Mouse (Mus musculus) C2C12 (cell line): ENCODE data around the gene Schip1. TPM values are rescaled to one million over a fixed set of nuclear protein-coding genes. Genes with fewer than 3 reads are reported as not detected.

Experiments used
- H3K27me3 ChIP-seq: one replicate; pipeline ENCODE4 v1.6.1; 2011; ENCODE audit not compliant: control insufficient read depth, insufficient read depth, insufficient read length
- H3K36me3 ChIP-seq: one replicate; pipeline ENCODE4 v1.6.1; 2011; ENCODE audit not compliant: control insufficient read depth, insufficient read depth
- H3K4me3 ChIP-seq: one replicate; pipeline ENCODE4 v1.5.1; 2011; ENCODE audit warnings: mild to moderate bottlenecking, control low read depth; ENCODE audit not compliant: poor library complexity, insufficient read depth, severe bottlenecking
- H3K79me2 ChIP-seq: one replicate; pipeline ENCODE4 v1.6.1; 2011; ENCODE audit not compliant: control insufficient read depth, insufficient read depth
- H3K79me3 ChIP-seq: one replicate; pipeline ENCODE4 v1.6.1; 2011; ENCODE audit warnings: low read depth, control low read depth
- H3ac ChIP-seq: one replicate; pipeline ENCODE3; 2011; ENCODE audit warnings: low read depth; ENCODE audit not compliant: control insufficient read depth, insufficient read length
- CEBPB ChIP-seq: IDR thresholded peaks from one replicate; pipeline ENCODE4 v1.6.1; 2011; ENCODE audit warnings: low read depth, mild to moderate bottlenecking, control low read depth, moderate library complexity
- CTCF ChIP-seq: IDR thresholded peaks from one replicate; pipeline ENCODE4 v1.5.1; 2011; ENCODE audit not compliant: control insufficient read depth, insufficient read depth, insufficient read length
- FOSL1 ChIP-seq: IDR thresholded peaks from one replicate; pipeline ENCODE4 v1.8.0; 2011; ENCODE audit warnings: mild to moderate bottlenecking, low read length; ENCODE audit not compliant: poor library complexity, insufficient read depth, severe bottlenecking
- MAX ChIP-seq: IDR thresholded peaks from one replicate; pipeline ENCODE4 v1.6.1; 2011; ENCODE audit warnings: mild to moderate bottlenecking, control low read depth
- MYOD1 ChIP-seq: IDR thresholded peaks from one replicate; pipeline ENCODE4 v1.6.1; 2011; ENCODE audit warnings: low read depth; ENCODE audit not compliant: control insufficient read depth, insufficient read length
- MYOG ChIP-seq: IDR thresholded peaks from one replicate; pipeline ENCODE4 v1.6.1; 2011; ENCODE audit not compliant: control insufficient read depth, insufficient read length; ENCODE audit errors: extremely low read depth
- USF1 ChIP-seq: IDR thresholded peaks from one replicate; pipeline ENCODE4 v1.6.1; 2011; ENCODE audit warnings: low read depth, mild to moderate bottlenecking, control low read depth, moderate library complexity
- polyA plus RNA-seq: library from polyadenylated mRNA; unstranded; fragments of >200 nt; fragmentation: generic; extraction: Trizol; gene quantifications from one replicate; pipeline ENCODE4 v1.2.1, GENCODE M21; 2012; ENCODE audit warnings: missing spikeins

Schip1 gene
- polyA plus RNA-seq, 1 experiment: 28.6 TPM

DNA sequence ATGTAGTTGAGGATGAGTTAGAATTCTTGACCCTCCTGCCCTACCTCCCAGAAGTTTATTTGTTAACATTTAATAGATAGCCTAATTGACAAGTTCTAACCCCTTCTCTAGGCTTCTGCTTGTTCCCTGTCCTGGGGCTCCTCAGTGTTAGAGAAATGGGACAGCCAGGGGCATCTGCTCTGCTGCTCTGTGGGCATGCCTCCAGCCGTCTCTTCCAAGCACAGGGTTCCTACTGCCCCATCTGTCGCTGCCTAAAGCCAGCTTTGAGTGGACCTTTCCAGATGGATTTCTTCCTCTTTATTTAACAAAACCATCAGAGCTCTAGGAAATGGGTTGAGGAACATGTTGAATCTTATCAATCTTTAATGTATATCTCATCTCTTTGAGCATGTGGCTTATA, 357.2 kb downstream of the Schip1 start:
- H3K27me3 ChIP-seq: peaks cover 25% of the 10 kb centered on the region
- TF ChIP-seq CTCF: no peak

GRCm38 (mm10) chr3:68428081-68428480, 363.5 kb downstream of the Schip1 start:
- Histone ChIP-seq H3K36me3 (no peaks in the 10 kb centered on the region), H3K4me3 (no peak overlapping the region), H3K79me3 (no peaks in the 10 kb centered on the region), H3K27me3 (peaks cover 17% of the 10 kb centered on the region), H3K79me2 (no peaks in the 10 kb centered on the region), H3ac (no peak overlapping the region)
- TF ChIP-seq CEBPB: no peak
- TF ChIP-seq MYOD1: no peak
- no peak for TF ChIP-seq CTCF
- no peak for TF ChIP-seq MYOG

More for the DNA sequence above, 357.2 kb downstream of the Schip1 start:
- Histone ChIP-seq H3ac (no peak overlapping the region), H3K79me2 (no peaks in the 10 kb centered on the region), H3K79me3 (no peaks in the 10 kb centered on the region), H3K36me3 (no peaks in the 10 kb centered on the region), H3K4me3 (no peak overlapping the region)

DNA sequence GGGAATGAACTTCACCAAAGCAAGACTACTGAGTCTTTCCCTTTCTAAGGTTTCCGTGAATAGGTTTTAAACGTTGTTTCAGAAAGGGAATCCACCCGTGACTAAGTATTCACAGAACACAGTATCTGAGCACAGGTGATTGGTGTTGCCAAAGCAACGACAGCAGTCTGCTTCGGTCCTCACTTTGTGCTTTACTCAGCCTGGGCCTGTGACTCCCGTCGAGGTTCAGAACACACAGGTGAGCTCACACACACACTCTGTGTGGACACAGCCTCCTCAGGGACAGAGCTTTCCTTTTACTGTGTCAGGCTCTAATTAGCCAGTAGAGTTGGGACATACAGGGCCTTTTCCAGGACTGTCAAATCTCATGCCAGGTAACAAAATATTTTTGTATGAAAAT, 369.8 kb downstream of the Schip1 start:
- TF ChIP-seq CTCF (no peak), CEBPB (no peak), MYOD1 (no peak), MAX (no peak), FOSL1 (no peak), MYOG (no peak), USF1 (no peak)
- Histone ChIP-seq H3K79me2 (no peaks in the 10 kb centered on the region), H3K4me3 (no peak overlapping the region), H3K36me3 (no peaks in the 10 kb centered on the region), H3K27me3 (peaks cover 14% of the 10 kb centered on the region), H3K79me3 (no peaks in the 10 kb centered on the region), H3ac (no peak overlapping the region)

DNA sequence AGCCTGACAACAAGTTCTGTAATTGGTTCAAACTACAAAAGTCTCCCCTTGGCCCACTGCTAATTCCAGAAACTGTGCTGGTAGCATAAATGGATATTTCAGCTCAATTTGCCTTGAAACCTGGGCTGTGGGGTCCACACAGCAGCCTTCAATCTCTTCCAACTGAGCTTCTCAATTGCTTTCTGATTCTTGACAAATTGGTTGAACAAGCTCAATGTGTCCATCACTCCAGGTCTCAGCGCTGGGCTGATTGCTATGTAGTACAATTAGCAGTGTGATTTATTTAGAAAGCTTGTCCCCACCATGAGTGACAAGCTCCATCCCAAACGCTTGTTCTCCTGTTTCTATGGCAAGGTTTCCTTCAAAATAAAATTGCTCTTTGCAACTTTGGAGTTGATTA, 370.3 kb downstream of the Schip1 start:
- Histone ChIP-seq H3K4me3 (no peak overlapping the region), H3ac (no peak overlapping the region), H3K36me3 (no peaks in the 10 kb centered on the region), H3K79me3 (no peaks in the 10 kb centered on the region), H3K79me2 (no peaks in the 10 kb centered on the region), H3K27me3 (peaks cover 14% of the 10 kb centered on the region)
- TF ChIP-seq USF1: no peak
- no peak for TF ChIP-seq CTCF
- TF ChIP-seq MAX: no peak
- TF ChIP-seq FOSL1: no peak
- no peak for TF ChIP-seq MYOG
- TF ChIP-seq CEBPB: no peak
- TF ChIP-seq MYOD1: no peak

DNA sequence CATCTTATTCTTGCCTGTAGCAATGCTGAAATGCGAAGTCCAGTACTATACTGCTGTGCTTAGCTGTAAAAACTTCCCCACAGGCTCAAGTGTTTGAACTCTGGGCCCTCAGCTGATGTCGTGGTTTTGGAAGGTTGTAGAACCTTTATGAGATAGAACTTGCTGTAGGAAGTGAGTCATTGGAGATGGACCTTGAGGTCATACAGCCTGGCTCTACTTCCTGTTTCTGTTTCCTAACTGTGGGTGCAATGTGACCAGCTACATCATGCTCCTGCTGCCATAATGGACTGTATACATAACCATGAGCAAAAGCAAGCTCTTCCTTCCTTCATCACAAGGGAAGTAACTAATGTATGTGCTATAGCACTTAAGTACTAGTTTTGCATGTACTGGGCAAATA, 383.9 kb downstream of the Schip1 start:
- no peak overlapping the region for H3ac ChIP-seq
- H3K79me2 ChIP-seq: no peaks in the 10 kb centered on the region
- H3K36me3 ChIP-seq: no peaks in the 10 kb centered on the region
- H3K79me3 ChIP-seq: no peaks in the 10 kb centered on the region
- TF ChIP-seq MYOG (no peak), CEBPB (no peak), CTCF (no peak), USF1 (no peak), FOSL1 (no peak), MYOD1 (no peak), MAX (no peak)
- H3K27me3 ChIP-seq: no peaks in the 10 kb centered on the region
- no peak overlapping the region for H3K4me3 ChIP-seq

GRCm38 (mm10) chr3:68451634-68452033, 387.0 kb downstream of the Schip1 start:
- H3K4me3 ChIP-seq: no peak overlapping the region

More at GRCm38 (mm10) chr3:68451634-68452033, 387.0 kb downstream of the Schip1 start:
- no peak for TF ChIP-seq USF1
- TF ChIP-seq MAX: no peak
- TF ChIP-seq CTCF: no peak
- no peak for TF ChIP-seq MYOD1
- TF ChIP-seq FOSL1: no peak
- no peak for TF ChIP-seq CEBPB
- no peak for TF ChIP-seq MYOG
- Histone ChIP-seq H3K27me3 (no peaks in the 10 kb centered on the region), H3K79me2 (no peaks in the 10 kb centered on the region), H3K79me3 (no peaks in the 10 kb centered on the region), H3K36me3 (no peaks in the 10 kb centered on the region), H3ac (no peak overlapping the region)
